Comparison of ENCODE assay signal across 27 mouse cellular contexts in genomic region chr7:136022781-136023448, GRCm38 (mm10).
DNase-seq lines count a peak whose midpoint lies in the region; ATAC-seq and TF ChIP-seq lines count a peak whose summit lies in the region.
"Had no signal": no experiment of that assay in that cellular context is flagged by ENCODE, and none has a peak within 500 bp of the region (broad histone marks: within the 10 kb centered on the region; RNA-seq: fewer than 3 reads in every experiment).

No protein-coding gene starts in this region.

- ATAC-seq in hindbrain, embryonic 14.5 days (ENCODE audit: low FRiP score) = no peak
- ATAC-seq in hindbrain, embryonic 11.5 days (ENCODE audit: low FRiP score) = no peak
- ATAC-seq in embryonic facial prominence, embryonic 12.5 days (ENCODE audit: insufficient number of reproducible peaks, insufficient read depth, low FRiP score, low TSS enrichment) = no peak
- ATAC-seq: CD4-positive, CD25-positive, alpha-beta regulatory T cell, adult 4 months; forebrain, embryonic 13.5 days; intestine, postnatal 0 days; lung, postnatal 0 days had no signal

- no peak overlapping the region for H3K4me2 ChIP-seq in hindbrain, embryonic 14.5 days (replicated peaks)
- no peak overlapping the region for H3K4me2 ChIP-seq in hindbrain, embryonic 11.5 days (replicated peaks; ENCODE audit: low read depth, low read length)
- no peak overlapping the region for H3K4me2 ChIP-seq in embryonic facial prominence, embryonic 12.5 days (replicated peaks)
- no peak overlapping the region for H3K4me2 ChIP-seq in myocyte (ENCODE audit: low read depth)
- H3K4me2 ChIP-seq: forebrain, embryonic 13.5 days; liver, embryonic 13.5 days had no signal

- no peak for TF ChIP-seq POLR2A in myocyte (IDR thresholded peaks at IDR 0.05; ENCODE audit: insufficient read length, low read depth)

- 0 out of 2 replicates have a peak overlapping the region, but pooled peaks have one; percentile 38 for H3K27ac ChIP-seq in hindbrain, embryonic 14.5 days
- no peak overlapping the region for H3K27ac ChIP-seq in hindbrain, embryonic 11.5 days (ENCODE audit: low read depth, low read length)
- H3K27ac ChIP-seq in embryonic facial prominence, embryonic 10.5 days (replicated peaks) = 0 out of 2 replicates have a peak overlapping the region, but pooled peaks have one; percentile 7
- H3K27ac ChIP-seq in embryonic facial prominence, embryonic 12.5 days = 0 out of 2 replicates have a peak overlapping the region, but pooled peaks have one; percentile 6
- H3K27ac ChIP-seq: forebrain, embryonic 13.5 days; heart, embryonic 10.5 days; liver, embryonic 13.5 days had no signal

- H3K36me3 ChIP-seq in hindbrain, embryonic 14.5 days (replicated peaks; ENCODE audit: control insufficient read depth, insufficient read depth) = no peaks in the 10 kb centered on the region
- H3K36me3 ChIP-seq in hindbrain, embryonic 11.5 days (ENCODE audit: control insufficient read depth, insufficient read depth, low read length) = no peaks in the 10 kb centered on the region
- no peaks in the 10 kb centered on the region for H3K36me3 ChIP-seq in embryonic facial prominence, embryonic 10.5 days (replicated peaks)
- no peaks in the 10 kb centered on the region for H3K36me3 ChIP-seq in embryonic facial prominence, embryonic 12.5 days
- no peaks in the 10 kb centered on the region for H3K36me3 ChIP-seq in myocyte (ENCODE audit: control insufficient read depth, insufficient read depth)
- H3K36me3 ChIP-seq: heart, embryonic 10.5 days; liver, embryonic 13.5 days had no signal

- no peaks in the 10 kb centered on the region for H3K79me2 ChIP-seq in myocyte (ENCODE audit: control insufficient read depth, insufficient read depth)

- no peaks in the 10 kb centered on the region for H3K9me3 ChIP-seq in hindbrain, embryonic 14.5 days (ENCODE audit: control insufficient read depth, low read length)
- no peaks in the 10 kb centered on the region for H3K9me3 ChIP-seq in hindbrain, embryonic 11.5 days (ENCODE audit: control insufficient read depth, low read length)
- no peaks in the 10 kb centered on the region for H3K9me3 ChIP-seq in embryonic facial prominence, embryonic 10.5 days
- H3K9me3 ChIP-seq in embryonic facial prominence, embryonic 12.5 days = no peaks in the 10 kb centered on the region
- H3K9me3 ChIP-seq: forebrain, embryonic 13.5 days; heart, embryonic 10.5 days; liver, embryonic 13.5 days; megakaryocyte, embryonic 14.5 days had no signal

- no peak overlapping the region for H3K4me3 ChIP-seq in hindbrain, embryonic 14.5 days (replicated peaks; ENCODE audit: low read length)
- H3K4me3 ChIP-seq in hindbrain, embryonic 11.5 days (ENCODE audit: low read depth, low read length) = no peak overlapping the region
- no peak overlapping the region for H3K4me3 ChIP-seq in embryonic facial prominence, embryonic 10.5 days
- H3K4me3 ChIP-seq in embryonic facial prominence, embryonic 12.5 days = no peak overlapping the region
- H3K4me3 ChIP-seq in myocyte = no peak overlapping the region
- H3K4me3 ChIP-seq: forebrain, embryonic 13.5 days; heart, embryonic 10.5 days; liver, embryonic 13.5 days; megakaryocyte, embryonic 14.5 days had no signal

- no peaks in the 10 kb centered on the region for H3K27me3 ChIP-seq in hindbrain, embryonic 14.5 days (ENCODE audit: control insufficient read depth, insufficient read depth, low read length)
- no peaks in the 10 kb centered on the region for H3K27me3 ChIP-seq in hindbrain, embryonic 11.5 days (ENCODE audit: control insufficient read depth, insufficient read depth, low read length)
- H3K27me3 ChIP-seq in embryonic facial prominence, embryonic 10.5 days (replicated peaks; ENCODE audit: low read depth, poor library complexity, severe bottlenecking) = peaks cover 20% of the 10 kb centered on the region
- H3K27me3 ChIP-seq in embryonic facial prominence, embryonic 12.5 days = no peaks in the 10 kb centered on the region
- H3K27me3 ChIP-seq in myocyte (ENCODE audit: control insufficient read depth, insufficient read depth, insufficient read length) = no peaks in the 10 kb centered on the region
- H3K27me3 ChIP-seq: liver, embryonic 13.5 days had no signal

- H3K9ac ChIP-seq in hindbrain, embryonic 14.5 days = no peak overlapping the region
- H3K9ac ChIP-seq in hindbrain, embryonic 11.5 days (ENCODE audit: low read depth, low read length) = no peak overlapping the region
- no peak overlapping the region for H3K9ac ChIP-seq in embryonic facial prominence, embryonic 12.5 days
- H3K9ac ChIP-seq: forebrain, embryonic 13.5 days; liver, embryonic 13.5 days had no signal

- no peak for DNase-seq in hindbrain, embryonic 14.5 days (ENCODE audit: low spot score)
- DNase-seq in hindbrain, embryonic 11.5 days (ENCODE audit: low spot score) = no peak
- DNase-seq in embryonic facial prominence, embryonic 10.5 days (ENCODE audit: low spot score) = no peak
- no peak for DNase-seq in testis, postnatal 14 days (ENCODE audit: low spot score)
- DNase-seq in urinary bladder, postnatal 10 days (ENCODE audit: low spot score) = no peak
- DNase-seq: adrenal gland, postnatal 25 days; cerebellum, adult 11-12 months; cerebellum, adult 9-11 months; embryo, embryonic 11 days; gastrocnemius, postnatal 14 days; heart, adult 11 months; heart, postnatal 36 days; kidney, adult 9 months; kidney, postnatal 10 days; liver, embryonic 13.5 days; lung, adult 18-20 months; lung, postnatal 4 days; midbrain, embryonic 14.5 days; thymus, postnatal 36 days had no signal

- H3ac ChIP-seq in myocyte (ENCODE audit: control insufficient read depth, insufficient read length) = no peak overlapping the region

- H3K4me1 ChIP-seq in hindbrain, embryonic 14.5 days (replicated peaks; ENCODE audit: control insufficient read depth, insufficient read depth, low read length) = peaks cover 4% of the 10 kb centered on the region; the same call in 1 of the 2 replicates
- H3K4me1 ChIP-seq in hindbrain, embryonic 11.5 days (replicated peaks; ENCODE audit: control insufficient read depth, insufficient read depth, low read length) = no peaks in the 10 kb centered on the region
- peaks cover 36% of the 10 kb centered on the region for H3K4me1 ChIP-seq in embryonic facial prominence, embryonic 10.5 days
- H3K4me1 ChIP-seq in embryonic facial prominence, embryonic 12.5 days = peaks cover 27% of the 10 kb centered on the region; the same call in 1 of the 2 replicates
- H3K4me1 ChIP-seq: liver, embryonic 13.5 days; megakaryocyte, embryonic 14.5 days had no signal

- 63% methylated on average over 5 of the region's 5 CpGs for WGBS in hindbrain, embryonic 14.5 days
- 69% methylated on average over 5 of the region's 5 CpGs for WGBS in hindbrain, embryonic 11.5 days
- 71% methylated on average over 5 of the region's 5 CpGs for WGBS in embryonic facial prominence, embryonic 10.5 days
- 64% methylated on average over 5 of the region's 5 CpGs for WGBS in embryonic facial prominence, embryonic 12.5 days

TF ChIP-seq in myocyte, 11 proteins besides CTCF, POLR2A, EP300 and RAD21:
- TF ChIP-seq REST (IDR thresholded peaks at IDR 0.05; ENCODE audit: insufficient read depth, insufficient read length) = no peak
- no peak for TF ChIP-seq MAX (IDR thresholded peaks at IDR 0.05; ENCODE audit: low read depth)
- TF ChIP-seq CEBPB (IDR thresholded peaks at IDR 0.05; ENCODE audit: insufficient read depth, poor library complexity, severe bottlenecking) = no peak
- no peak for TF ChIP-seq E2F4 (IDR thresholded peaks at IDR 0.05; ENCODE audit: insufficient read depth)
- no peak for TF ChIP-seq TCF3 (IDR thresholded peaks at IDR 0.05; ENCODE audit: insufficient read length, low read depth)
- peak in 2 of 3 experiments; percentile 83 to 90 for TF ChIP-seq MYOD1 (IDR thresholded peaks at IDR 0.05; ENCODE audit: control insufficient read depth in 1 of 3, insufficient read length in 2 of 3, low read depth in 2 of 3)
- TF ChIP-seq SRF (IDR thresholded peaks at IDR 0.05; ENCODE audit: control insufficient read depth, insufficient read length, low read depth) = no peak
- TF ChIP-seq POLR2AphosphoS2 (IDR thresholded peaks at IDR 0.05; ENCODE audit: insufficient read length, low read depth) = no peak
- peak in 1 of 3 experiments; percentile 55 for TF ChIP-seq MYOG (IDR thresholded peaks at IDR 0.05; ENCODE audit: control insufficient read depth in 1 of 3, insufficient read depth in 1 of 3, insufficient read length in 2 of 3, low read depth in 2 of 3)
